Mouse (Mus musculus) megakaryocyte, embryonic 14.5 days (primary cell): ENCODE measurements at regions not wholly inside any gene's neighbourhood (a gene's known extent, or its start where the extent isn't known, plus 50 kb on each side); places are given as distances from the start of the nearest gene placed in this dataset.

Experiments
- FLI1 ChIP-seq: IDR thresholded peaks from 2 replicates; pipeline ENCODE4 v1.6.1; 2012; ENCODE audit warnings: low read length, inconsistent platforms, mixed read lengths
- GATA1 ChIP-seq: IDR thresholded peaks from 3 replicates; pipeline ENCODE4 v1.6.1; 2012; ENCODE audit warnings: mixed read lengths, low read length, inconsistent platforms, borderline replicate concordance

DNA sequence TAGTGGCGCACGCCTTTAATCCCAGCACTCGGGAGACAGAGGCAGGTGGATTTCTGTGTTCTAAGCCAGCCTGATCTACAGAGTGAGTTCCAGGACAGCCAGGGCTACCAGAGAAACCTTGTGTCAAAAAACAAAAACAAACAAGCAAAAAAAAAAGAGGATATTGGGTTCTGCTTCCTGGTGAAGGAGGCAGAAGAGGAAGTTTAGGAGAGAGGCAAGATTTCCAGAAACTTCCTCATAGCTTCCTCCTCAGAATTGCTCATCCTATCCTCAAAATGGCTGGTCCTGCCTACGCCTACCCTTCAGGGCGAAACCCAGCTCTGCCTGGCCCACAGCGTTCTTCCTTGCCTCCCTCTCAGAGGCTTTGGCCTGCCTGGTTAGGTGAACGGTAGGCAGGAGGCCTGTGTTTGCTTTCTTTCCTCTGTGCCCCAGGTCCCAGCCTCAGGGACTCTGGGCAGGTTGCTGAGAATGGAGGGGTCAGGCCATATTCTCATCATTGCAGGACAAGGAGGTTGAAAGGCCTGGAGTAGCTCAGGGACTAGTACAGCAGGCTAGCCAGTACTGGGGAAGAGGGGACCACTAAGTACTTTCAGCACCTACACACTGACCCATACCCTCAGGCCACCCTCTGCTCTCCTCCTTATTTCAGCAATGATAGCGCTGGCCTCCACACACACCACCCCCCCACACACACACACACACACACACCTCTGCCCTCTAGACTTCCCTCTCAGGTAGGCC is 79.6 kb downstream of the Zfp36l2 start:
- TF ChIP-seq GATA1 (no peak), FLI1 (no peak)
